Mouse (Mus musculus) adrenal gland, postnatal 4 days (tissue): ENCODE results near the gene Bhlhe23. TPM values are rescaled to one million over a fixed set of nuclear protein-coding genes. Genes with fewer than 3 reads are reported as not detected.
A peak's percentile ranks its signal among the peaks of the same experiment; 100 is the strongest.

Experiments
- DNase-seq, 2 experiments: peaks; one replicate each; pipeline ENCODE4 v3.0.0; 2021 to 2022; ENCODE audit warnings: low spot score in 2 of 2, mixed read lengths in 2 of 2
- long read RNA-seq, 2 experiments: library from polyadenylated mRNA; stranded (forward); transcript quantifications; one replicate each; pipeline ENCODE4 v2.0.0; 2021
- total RNA-seq, 2 experiments: library from RNA; stranded (reverse); gene quantifications; 2 replicates each; pipeline ENCODE4 v1.2.3; 2021

Bhlhe23 gene
- total RNA-seq: not detected
- long read RNA-seq, experiment 1: 0 reads
- long read RNA-seq, experiment 2: 0 reads

GRCm38 (mm10) chr2:180776793-180777192 lies at the start of gene Bhlhe23:
Gene Bhlhe23, minus strand, starts transcription at chr2:180776900.
- no peak for DNase-seq

- DNase-seq: no peak
These were observed 48.6 kb upstream of the Bhlhe23 start for GRCm38 (mm10) chr2:180825147-180825941.

- no peak for DNase-seq
These were observed 48.0 kb upstream of the Bhlhe23 start for GRCm38 (mm10) chr2:180824724-180825123.

GRCm38 (mm10) chr2:180824061-180824460 lies 47.4 kb upstream of the Bhlhe23 start:
- no peak for DNase-seq

DNA sequence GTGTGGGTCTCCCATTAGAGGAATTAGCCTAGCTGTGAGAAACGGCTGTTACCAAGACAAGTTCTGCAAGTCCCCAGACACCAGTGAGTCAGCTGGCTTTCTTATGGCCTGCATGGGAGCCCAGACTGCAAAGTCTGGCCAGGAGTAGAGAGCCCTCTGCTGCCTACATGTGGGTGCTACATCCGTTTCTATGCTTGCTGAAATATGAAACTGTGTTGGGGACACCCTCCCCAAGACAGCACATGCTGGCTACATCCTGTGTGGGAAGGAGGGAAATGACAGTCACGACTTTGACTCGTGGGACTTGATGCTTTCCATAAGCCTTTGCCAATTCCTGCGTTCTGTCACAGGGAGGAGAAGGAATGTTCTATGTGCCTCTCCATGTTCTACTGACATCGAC lies 45.8 kb upstream of the Bhlhe23 start:
- DNase-seq: peak in 1 of 2 experiments; percentile 5

DNA sequence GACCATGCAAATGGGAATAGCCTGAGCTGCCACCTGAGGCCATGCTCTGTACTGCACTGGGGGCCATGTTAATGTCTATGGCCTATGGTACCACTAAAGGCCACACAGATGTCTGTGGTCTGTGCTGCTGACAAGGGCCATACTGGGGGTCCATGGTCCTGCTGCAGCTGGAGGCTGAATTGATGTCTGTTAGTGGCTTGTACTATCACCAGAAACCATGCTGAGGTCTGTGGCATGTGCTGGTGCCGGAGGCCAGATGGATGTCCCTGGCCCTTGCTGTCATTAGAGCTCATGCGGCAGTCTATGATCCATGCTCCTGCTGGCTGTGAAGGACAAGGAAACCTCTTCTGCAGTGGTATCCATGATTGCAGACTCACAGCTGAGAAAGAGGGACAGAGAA lies 42.8 kb upstream of the Bhlhe23 start:
- no peak for DNase-seq

DNA sequence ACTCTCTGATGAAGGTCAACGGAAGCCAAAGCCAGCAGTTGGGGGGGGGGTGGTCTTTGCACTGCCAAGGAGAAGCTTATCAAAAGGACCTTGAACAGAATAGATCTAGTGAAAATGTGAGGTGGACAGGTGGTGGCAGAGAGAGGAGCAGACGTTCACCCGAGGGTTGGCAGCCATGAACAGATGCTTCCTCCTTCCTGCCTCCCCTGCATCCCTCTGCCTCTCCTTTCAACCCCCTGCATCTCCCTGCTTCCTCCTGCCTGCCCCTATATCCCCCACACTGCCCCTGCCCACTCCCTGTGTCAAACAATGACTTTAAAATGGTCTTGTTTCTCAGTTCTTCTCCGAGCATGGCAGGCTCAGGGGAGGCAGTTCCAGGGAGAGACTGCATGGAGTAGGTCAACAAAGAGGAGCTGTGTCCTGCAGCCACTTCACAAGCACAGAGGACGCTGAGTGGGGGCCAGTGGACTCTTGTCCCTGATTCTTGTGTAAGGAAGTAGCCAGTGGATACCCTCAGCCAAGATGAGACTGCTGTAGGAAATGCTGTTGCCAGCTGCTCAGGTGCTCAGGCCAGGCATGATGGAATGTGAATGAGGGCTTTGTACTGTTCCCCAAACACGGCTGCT lies 39.9 kb upstream of the Bhlhe23 start:
- DNase-seq: no peak

DNA sequence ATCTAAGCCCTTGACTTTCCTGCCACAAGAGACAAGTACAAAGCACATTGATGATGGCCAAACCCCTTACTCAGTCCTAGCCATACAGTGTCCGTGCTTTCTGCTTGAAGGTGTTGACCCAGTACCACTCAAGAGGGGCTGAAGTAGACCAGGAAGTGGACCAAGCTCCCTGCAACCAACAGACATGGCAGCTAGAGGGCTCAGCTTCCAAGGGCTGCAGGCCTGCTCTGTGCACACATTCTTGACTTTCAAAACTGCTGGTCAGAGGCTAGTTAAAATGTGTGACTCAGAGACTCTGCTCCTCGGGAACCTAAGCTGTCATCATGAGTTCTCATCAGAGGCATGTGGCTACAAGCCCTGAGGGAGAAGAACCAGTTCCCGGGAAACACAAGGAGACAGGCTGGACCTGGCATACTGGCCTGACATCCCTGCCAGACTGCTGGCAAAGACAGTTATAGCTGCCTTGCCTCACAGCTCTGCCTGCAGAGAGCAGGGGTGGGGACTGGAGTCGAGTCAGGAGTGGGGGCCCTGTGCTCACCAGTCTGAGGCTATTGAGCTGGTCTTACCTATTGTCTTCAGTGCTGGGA lies 37.4 kb upstream of the Bhlhe23 start:
- no peak for DNase-seq

- DNase-seq: no peak
These were observed 34.3 kb upstream of the Bhlhe23 start for GRCm38 (mm10) chr2:180811002-180811401.

- no peak for DNase-seq
These were observed 32.8 kb upstream of the Bhlhe23 start for GRCm38 (mm10) chr2:180809510-180809909.

- DNase-seq: peak in 1 of 2 experiments; percentile 7
These were observed 29.3 kb upstream of the Bhlhe23 start for GRCm38 (mm10) chr2:180805966-180806365.

DNA sequence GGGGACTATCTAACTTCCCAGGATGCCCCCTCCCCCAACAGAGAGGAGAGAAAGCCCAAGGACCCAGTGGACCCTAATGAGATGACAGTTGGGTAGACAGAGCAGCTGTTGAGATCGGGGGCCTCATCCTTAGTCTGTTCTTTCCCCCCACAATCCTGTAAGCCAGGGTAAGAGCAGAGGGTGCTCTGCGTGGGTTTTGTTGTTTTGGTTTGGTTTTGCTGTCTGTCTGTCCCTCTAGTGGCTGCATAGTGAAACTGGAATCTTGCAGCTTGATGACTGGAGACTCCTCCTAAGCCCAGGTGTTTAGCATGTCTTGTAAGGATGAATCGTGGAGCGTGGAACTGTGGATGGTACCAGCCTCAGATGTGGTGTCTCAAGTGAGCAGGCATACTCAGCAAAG lies 19.3 kb upstream of the Bhlhe23 start:
- no peak for DNase-seq

- no peak for DNase-seq
These were observed 18.9 kb upstream of the Bhlhe23 start for GRCm38 (mm10) chr2:180795597-180795996.

DNA sequence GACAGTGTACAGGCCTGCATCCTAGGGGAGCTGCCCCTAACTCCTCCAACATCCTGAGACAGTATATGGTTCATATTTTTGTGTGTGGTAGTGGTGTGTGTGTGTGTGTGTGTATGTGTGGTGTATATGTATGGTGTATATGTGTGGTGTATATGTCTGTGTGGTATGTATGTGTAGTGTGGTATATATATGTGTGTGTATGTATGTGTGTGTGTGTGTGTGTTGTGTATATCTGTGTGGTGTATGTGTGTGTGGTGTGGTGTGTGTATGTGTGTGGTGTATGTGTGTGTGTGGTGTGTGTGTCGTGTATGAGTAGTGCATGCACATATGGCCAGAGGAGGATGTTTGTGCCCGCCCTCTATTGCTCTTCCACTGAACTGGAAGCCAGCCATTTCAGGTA lies 17.7 kb upstream of the Bhlhe23 start:
- DNase-seq: no peak

DNA sequence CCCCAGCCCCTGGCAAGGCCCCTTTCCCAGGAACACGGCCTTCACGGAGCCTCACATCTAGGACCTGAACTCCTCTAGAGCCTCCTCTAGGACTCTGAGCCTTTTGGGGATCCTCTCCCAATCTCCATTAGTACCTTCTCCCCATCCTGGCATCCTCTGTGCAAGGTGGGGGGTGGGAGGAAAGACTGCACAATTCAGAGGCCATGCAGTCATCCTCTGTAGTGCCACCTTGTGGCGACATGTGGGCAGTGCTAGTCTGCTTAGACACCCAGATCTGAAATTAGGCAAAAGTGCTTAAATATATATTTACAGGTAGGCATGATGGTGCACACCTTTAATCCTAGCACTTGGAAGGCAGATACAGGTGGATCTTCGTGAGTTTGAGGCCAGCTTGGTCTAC lies 15.0 kb upstream of the Bhlhe23 start:
- DNase-seq: no peak

GRCm38 (mm10) chr2:180788843-180789242 lies 12.1 kb upstream of the Bhlhe23 start:
- no peak for DNase-seq

DNA sequence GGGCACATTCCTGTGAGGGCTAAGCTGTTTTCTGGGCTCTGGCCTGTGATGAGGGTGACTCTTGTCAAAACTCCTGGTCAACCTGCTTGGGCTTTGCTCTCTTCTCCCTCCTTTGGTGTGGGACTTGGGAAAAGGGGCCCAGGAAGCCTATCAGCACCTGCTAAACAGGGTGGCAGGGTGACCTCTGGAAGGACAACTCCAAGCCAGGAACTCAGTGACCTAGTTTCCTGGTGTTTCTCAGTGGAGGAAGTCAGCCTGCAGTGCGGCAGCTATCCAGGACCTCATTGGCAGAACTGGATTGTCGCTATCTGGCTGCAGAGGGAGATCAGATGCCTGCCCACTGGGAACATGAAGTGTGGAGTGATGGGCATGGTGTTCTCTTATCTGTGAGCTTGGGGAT lies 11.7 kb upstream of the Bhlhe23 start:
- DNase-seq: no peak

DNA sequence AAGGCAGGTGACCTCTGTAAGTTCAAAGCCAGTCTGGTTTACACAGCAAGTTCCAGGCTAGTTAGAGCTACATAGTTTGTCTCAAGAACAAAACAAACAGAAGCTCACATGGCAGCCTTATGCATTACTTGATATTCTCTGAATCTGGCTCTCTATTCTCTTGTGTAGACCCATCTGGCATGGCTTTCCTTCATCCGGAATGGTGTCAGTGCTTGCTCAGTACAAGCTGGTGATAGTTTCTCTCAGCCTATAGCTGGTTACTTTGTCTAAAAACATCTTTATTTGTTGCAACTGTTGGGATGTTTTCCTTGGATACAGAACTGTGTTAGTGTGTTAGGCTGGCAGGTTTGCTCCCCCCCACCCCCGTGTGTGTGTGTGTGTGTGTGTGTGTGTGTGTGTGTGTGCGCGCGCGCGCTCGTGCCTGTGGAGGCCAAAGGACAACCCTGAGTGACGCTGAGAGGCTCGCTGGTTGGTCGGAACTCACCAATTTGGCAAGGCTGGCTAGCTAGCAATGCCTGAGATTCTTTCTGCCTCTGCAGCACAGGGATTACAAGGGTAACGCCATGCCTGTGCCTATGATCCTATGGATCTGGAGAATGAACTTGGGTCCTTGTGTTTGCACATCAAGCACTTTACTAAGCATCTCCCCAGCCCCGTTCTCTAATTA lies 11.0 kb upstream of the Bhlhe23 start:
- no peak for DNase-seq

GRCm38 (mm10) chr2:180786732-180787131 lies 10.0 kb upstream of the Bhlhe23 start:
- no peak for DNase-seq

GRCm38 (mm10) chr2:180780282-180780681 lies 3.6 kb upstream of the Bhlhe23 start:
- DNase-seq: no peak

DNA sequence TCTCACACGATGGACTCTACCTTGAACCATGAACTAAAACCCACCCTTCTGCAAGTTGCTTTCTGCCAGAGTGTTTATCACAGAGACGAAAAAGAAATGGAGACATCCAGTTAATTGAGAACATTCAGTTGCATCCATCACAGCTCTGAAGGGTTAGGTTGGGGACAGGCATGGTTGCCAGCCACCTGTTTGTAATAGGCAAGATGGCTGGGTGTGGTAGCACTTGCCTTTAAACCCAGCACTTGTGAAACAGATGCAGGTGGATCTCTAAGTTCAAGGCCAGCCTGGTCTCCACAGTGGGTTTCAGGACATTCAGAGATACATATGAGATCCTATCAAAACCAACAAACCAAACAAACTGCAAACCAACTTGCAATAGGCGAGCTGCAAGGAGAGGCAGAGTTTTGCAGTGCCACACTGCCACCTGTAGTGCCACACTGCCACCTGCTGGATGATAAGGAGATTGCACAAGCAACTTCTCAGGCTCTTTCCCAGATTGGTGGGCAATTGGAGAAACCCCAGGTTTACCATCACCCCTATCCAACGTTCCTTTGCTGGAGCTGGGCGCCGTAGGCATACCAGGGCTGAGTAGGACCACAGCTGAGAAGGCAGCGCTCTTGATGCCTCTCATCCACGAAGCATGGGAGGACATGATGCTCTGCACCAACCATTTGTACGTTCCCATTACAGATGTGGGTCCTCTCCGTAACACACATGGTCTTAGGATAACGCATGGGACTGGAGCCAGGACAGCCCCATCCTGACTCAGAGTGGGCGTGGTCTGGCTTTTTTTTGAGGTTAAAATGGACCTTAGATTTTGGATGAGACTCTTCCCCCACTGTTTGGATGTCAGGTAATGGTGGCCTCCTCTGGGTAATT lies 2.8 kb upstream of the Bhlhe23 start:
- DNase-seq: peak in 1 of 2 experiments; percentile 27
